Mouse (Mus musculus): ENCODE data around the gene Dync1i2. TPM values are rescaled to one million over a fixed set of nuclear protein-coding genes. Genes with fewer than 3 reads are reported as not detected.
A peak's percentile ranks its signal among the peaks of the same experiment; 100 is the strongest.

Dync1i2 gene
- total RNA-seq, 2 experiments from 2014 or later, result 65.8 to 67.4 TPM

DNA sequence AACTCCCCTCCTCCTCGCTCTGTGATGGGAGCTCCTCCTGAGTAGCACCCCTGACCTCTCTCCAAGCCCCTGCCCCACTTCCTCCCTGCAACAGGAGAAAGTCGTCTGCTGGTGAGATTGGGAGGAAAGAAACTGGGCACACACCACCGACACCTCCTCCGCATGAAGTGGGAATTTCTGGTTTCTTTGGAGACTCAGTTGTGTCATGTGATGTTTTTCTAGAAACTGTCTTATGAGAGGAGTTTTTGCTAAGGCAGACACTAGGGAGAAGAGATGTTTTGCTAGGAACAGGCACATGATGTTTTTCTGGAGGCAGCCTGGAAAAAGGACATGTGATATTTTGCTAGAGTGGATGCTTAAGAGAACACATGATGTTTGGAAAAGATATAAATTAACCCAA lies 11.0 kb upstream of the Dync1i2 start:
- DNase-seq, result no peak
- intact Hi-C loops (cut with DNase I), result no loop called here

DNA sequence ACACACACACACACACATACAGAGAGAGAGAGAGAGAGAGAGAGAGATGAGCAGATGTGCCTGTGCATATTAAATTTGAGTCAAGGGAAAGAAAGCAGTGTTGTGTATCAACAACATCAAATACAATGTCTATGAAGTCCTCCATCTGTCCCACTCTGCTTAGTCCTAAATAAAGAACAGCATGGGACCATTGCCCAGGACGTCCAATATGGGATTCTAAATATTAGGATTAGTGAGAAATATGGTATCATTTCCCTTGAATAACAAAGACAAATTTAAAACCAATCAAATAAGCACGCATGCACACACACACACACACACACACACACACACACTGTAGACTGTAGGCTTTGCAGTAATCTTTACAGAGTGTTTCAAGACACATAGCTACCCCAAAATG lies 9.6 kb upstream of the Dync1i2 start:
- intact Hi-C loops (cut with DNase I), result no loop called here
- DNase-seq, result no peak

DNA sequence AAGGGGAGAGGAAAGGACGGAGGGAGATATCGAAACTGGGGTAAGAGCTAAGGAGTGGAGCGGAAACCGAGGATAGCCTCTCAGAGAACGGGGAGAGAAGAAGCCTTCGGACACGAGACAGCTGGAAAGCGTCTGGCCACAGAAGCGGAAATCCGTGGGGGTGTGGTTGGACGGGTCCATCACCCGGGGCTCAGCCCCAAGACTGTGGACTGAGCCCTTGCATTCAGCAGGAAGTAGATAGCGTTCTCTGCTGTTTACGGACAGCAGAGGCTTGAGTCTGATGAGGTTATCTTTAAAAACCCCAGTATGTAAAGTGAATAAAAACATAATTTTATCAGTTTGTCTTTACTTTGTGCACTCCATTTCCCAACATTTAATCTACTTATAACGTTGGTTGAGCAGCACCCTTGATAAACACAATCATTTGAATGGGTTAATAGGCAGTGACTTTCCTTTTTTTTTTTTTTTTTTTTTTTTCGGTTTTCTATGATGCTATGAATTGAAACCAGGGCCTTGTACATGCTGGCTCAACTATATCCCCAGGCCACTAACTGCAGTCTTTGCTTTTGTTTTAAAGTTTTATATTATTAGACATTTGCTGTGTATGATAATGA lies 7.6 kb upstream of the Dync1i2 start:
- intact Hi-C loops (cut with DNase I), result no loop called here
- DNase-seq, result peak; percentile 46 to 58

DNA sequence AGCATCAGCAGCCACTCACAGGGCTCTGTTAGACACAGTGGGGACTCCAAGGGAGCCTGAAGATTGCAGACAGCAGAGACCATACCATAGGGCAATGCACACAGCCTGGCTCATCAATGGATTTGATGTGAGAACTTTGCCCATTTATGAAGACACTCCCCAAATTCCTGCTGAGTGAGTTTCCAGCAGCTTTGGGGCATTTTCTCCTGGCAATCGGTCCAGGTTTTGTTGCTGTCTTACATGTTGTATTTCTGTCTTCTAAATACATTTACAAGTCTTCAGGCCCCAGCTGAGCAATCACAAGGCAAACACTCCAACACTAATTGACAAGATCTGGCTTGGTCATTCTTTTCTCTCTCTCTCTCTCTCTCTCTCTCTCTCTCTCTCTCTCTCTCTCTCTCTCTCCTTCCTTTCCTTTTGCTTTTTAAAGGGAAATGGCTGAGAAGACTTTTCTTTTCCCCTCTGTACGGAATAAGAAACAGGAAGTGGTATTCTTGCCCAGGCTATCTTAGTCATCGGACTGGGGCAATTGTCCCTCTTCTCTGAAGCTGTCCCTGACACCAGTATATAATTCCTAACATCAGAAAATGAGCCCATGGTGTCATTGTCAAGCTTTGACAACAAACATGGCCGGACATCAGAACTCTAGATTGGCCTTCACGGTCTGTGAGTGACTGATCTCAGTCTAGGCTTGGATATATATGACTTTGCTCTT lies 2.3 kb upstream of the Dync1i2 start:
- intact Hi-C loops (cut with DNase I), result loop anchor here (5.0 kb wide), 1 partner anchor 52 kb away; no protein-coding TSS in a partner anchor
- no peak for DNase-seq

DNA sequence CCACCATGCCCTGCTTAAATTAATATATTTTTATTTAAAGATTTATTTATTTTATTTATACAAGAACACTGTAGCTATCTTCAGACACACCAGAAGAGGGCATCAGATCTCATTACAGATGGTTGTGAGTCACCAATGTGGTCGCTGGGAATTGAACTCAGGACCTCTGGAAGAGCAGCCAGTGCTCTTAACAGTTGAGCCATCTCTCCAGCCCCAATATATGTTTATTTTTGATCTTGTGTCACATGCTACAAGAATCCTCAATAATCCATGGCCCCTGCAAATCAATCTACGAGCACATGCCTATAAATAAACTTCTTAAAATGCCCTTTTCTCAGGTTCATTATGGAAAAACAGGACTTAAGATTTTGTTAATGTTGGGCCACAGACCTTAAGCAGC lies 410 bp upstream of the Dync1i2 start:
- intact Hi-C loops (cut with DNase I), result no loop called here
- no peak for DNase-seq

- DNase-seq, result no peak
- intact Hi-C loops (cut with DNase I), result no loop called here
These were observed 837 bp downstream of the Dync1i2 start for GRCm38 (mm10) chr2:71212360-71212726.

- intact Hi-C loops (cut with DNase I), result no loop called here
- DNase-seq, result no peak
These were observed 9.5 kb downstream of the Dync1i2 start for GRCm38 (mm10) chr2:71221020-71221419.

GRCm38 (mm10) chr2:71227398-71227797 lies 15.9 kb downstream of the Dync1i2 start:
- DNase-seq, result no peak
- intact Hi-C loops (cut with DNase I), result no loop called here

DNA sequence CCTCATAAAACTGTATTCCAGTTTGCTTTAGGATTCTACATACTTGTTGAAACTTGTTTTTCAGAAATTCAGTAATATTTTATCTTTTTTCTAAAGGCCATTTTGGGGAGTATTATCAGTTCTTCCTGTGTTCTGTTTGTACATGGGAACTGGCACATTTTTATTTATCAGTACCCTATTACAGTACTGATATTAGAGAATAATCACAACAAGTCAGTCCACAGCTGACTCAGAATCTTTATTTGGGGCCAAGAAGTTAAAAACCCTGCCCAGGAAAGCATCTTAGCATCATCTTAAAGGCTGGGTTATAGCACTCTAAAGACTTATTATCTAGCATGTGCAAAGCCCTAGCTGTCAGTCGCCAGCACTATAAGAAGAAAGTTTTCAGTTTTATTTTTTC lies 18.1 kb downstream of the Dync1i2 start:
- no peak for DNase-seq
- intact Hi-C loops (cut with DNase I), result no loop called here

DNA sequence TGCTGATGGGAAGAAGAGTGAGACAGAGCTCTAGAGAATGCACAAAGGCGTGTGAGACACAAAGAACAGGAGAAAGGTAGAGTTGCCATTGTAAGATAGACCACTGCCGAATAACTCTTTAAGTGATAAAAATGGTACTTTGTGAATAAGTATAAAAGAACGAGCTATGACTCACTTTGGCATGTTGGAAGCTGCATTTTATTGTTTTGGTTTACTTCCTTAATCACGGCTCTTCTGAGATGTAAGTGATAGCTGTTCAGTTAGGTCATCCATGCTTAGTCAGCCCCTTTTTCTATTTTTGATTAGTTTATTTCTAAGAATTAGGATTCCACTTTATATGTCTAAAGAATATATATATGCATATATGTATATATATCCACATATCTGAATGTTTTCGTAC lies 20.4 kb downstream of the Dync1i2 start:
- DNase-seq, result no peak
- intact Hi-C loops (cut with DNase I), result no loop called here

- intact Hi-C loops (cut with DNase I), result no loop called here
- DNase-seq, result no peak
These were observed 21.5 kb downstream of the Dync1i2 start for GRCm38 (mm10) chr2:71232976-71233375.

- intact Hi-C loops (cut with DNase I), result no loop called here
- no peak for DNase-seq
These were observed 23.9 kb downstream of the Dync1i2 start for GRCm38 (mm10) chr2:71235420-71235819.

GRCm38 (mm10) chr2:71236009-71236408 lies 24.5 kb downstream of the Dync1i2 start:
- intact Hi-C loops (cut with DNase I), result no loop called here
- no peak for DNase-seq

GRCm38 (mm10) chr2:71241505-71241904 lies 30.0 kb downstream of the Dync1i2 start:
- intact Hi-C loops (cut with DNase I), result no loop called here
- no peak for DNase-seq

- DNase-seq, result no peak
- intact Hi-C loops (cut with DNase I), result no loop called here
These were observed 30.7 kb downstream of the Dync1i2 start for GRCm38 (mm10) chr2:71242180-71242579.

GRCm38 (mm10) chr2:71243058-71243672 lies 31.7 kb downstream of the Dync1i2 start:
- intact Hi-C loops (cut with DNase I), result no loop called here
- no peak for DNase-seq

DNA sequence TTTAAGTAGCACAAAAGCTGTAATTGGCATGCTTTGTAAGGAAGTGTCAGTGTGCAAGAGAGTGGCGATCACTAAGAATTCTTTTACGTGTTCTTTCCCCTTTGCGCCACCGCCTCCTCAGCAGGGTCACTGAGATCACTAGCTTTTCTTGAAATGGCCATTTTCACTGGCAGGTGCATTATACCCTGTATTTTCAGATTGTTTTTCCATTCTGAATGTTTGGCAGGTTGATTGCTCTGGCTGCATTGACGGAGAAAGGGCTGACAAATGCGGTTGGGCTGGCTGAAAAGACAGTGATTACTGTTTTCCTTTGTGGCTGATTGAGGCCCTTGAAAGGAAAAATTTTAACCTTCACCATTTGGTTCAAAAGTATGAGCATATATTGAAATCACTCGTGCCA lies 33.3 kb downstream of the Dync1i2 start:
- DNase-seq, result no peak
- intact Hi-C loops (cut with DNase I), result no loop called here

GRCm38 (mm10) chr2:71245416-71245815 lies 33.9 kb downstream of the Dync1i2 start:
- intact Hi-C loops (cut with DNase I), result no loop called here
- no peak for DNase-seq

GRCm38 (mm10) chr2:71246096-71246495 lies 34.6 kb downstream of the Dync1i2 start:
- intact Hi-C loops (cut with DNase I), result no loop called here
- no peak for DNase-seq

DNA sequence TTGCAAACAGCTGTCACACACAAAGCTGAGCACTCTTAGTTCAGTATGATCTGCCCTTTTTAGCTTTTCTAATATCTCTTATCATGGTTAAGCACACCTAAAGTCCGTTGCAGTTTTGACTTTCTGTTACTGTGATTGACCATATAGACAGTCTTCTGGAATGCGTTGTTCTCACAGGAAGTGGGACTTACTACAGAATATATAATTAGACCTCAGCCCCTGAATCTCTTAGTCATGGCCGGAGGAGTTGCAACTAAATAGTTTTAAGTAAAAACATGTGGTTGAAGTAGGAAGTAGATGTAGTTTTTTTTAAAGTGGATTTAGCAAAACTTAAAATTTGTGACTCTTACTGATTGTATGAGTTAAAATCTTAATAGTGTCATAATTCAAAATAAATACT lies 36.6 kb downstream of the Dync1i2 start:
- no peak for DNase-seq

GRCm38 (mm10) chr2:71250841-71251240 lies 39.3 kb downstream of the Dync1i2 start:
- DNase-seq, result no peak
- intact Hi-C loops (cut with DNase I), result loop anchor here (10.0 kb wide), 2 partner anchors 294 to 564 kb away; partner anchors contain the start of gene Dlx2

More for the DNA sequence above, 36.6 kb downstream of the Dync1i2 start:
- intact Hi-C loops (cut with DNase I), result no loop called here

DNA sequence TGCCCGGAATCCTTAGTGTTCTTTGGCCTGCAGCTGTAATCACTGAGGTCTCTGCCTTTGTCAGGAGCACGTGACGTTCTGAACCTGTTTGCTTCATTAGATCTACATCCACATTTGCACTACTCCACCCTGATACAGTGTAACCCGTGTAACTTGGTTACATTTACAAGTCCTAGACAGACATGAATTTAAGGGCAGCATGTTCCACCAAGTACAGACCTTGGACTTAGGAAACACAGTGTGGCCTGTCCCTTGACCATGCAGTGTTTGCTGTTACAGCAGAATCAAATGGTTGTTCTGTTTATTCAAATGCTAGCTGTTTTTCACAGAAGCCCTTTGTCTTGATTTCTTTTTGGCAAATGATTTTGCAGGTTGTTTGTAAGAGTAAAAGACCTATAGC lies 43.3 kb downstream of the Dync1i2 start:
- intact Hi-C loops (cut with DNase I), result loop anchor here (10.0 kb wide), 2 partner anchors 290 to 560 kb away; partner anchors contain the start of gene Dlx2
- DNase-seq, result no peak
